9 mouse cellular contexts compared by ENCODE assay signal in genomic region chr11:36526381-36526780, GRCm38 (mm10).
A peak's percentile ranks its signal among the peaks of the same experiment; 100 is the strongest.
DNase-seq lines count a peak whose midpoint lies in the region; ATAC-seq and TF ChIP-seq lines count a peak whose summit lies in the region.
"Had no signal": no experiment of that assay in that cellular context is flagged by ENCODE, and none has a peak within 500 bp of the region (broad histone marks: within the 10 kb centered on the region; RNA-seq: fewer than 3 reads in every experiment).

No protein-coding gene starts in this region.

- TF ChIP-seq POLR2A in cerebellum, adult 2 months (IDR thresholded peaks at IDR 0.05; ENCODE audit: borderline replicate concordance, insufficient read depth, low read length), result no peak

- no peak overlapping the region for H3K4me3 ChIP-seq in midbrain, embryonic 10.5 days
- no peak overlapping the region for H3K4me3 ChIP-seq in midbrain, embryonic 15.5 days
- H3K4me3 ChIP-seq in cerebellum, adult 2 months (replicated peaks; ENCODE audit: insufficient read depth, low read depth, low read length), result no peak overlapping the region
- no peak overlapping the region for H3K4me3 ChIP-seq in neural tube, embryonic 12.5 days
- H3K4me3 ChIP-seq: embryonic facial prominence, embryonic 13.5 days had no signal

- peak; percentile 82 for TF ChIP-seq CTCF in cerebellum, adult 2 months (IDR thresholded peaks at IDR 0.05; ENCODE audit: borderline replicate concordance, insufficient read depth, low read depth, low read length)

- H3K9ac ChIP-seq in midbrain, embryonic 15.5 days, result no peak overlapping the region
- H3K9ac ChIP-seq in neural tube, embryonic 12.5 days, result no peak overlapping the region
- H3K9ac ChIP-seq: embryonic facial prominence, embryonic 13.5 days had no signal

- peaks cover 5% of the 10 kb centered on the region; the same call in 1 of the 2 replicates for H3K4me1 ChIP-seq in midbrain, embryonic 10.5 days
- peaks cover 11% of the 10 kb centered on the region for H3K4me1 ChIP-seq in midbrain, embryonic 15.5 days
- H3K4me1 ChIP-seq in cerebellum, adult 2 months (ENCODE audit: control insufficient read depth, insufficient read depth, low read length), result no peaks in the 10 kb centered on the region
- H3K4me1 ChIP-seq in neural tube, embryonic 12.5 days, result no peaks in the 10 kb centered on the region
- H3K4me1 ChIP-seq: embryonic facial prominence, embryonic 13.5 days had no signal

- intact Hi-C loops in left cerebral cortex, postnatal 25 days (cut with DNase I), result loop anchor here (1.0 to 2.0 kb wide), 2 partner anchors 306 to 481 kb away; no protein-coding TSS in a partner anchor

- H3K27ac ChIP-seq in midbrain, embryonic 10.5 days (replicated peaks), result no peak overlapping the region
- no peak overlapping the region for H3K27ac ChIP-seq in midbrain, embryonic 15.5 days
- H3K27ac ChIP-seq in cerebellum, adult 2 months (ENCODE audit: insufficient read depth, low read length), result no peak overlapping the region
- H3K27ac ChIP-seq in neural tube, embryonic 12.5 days, result no peak overlapping the region
- H3K27ac ChIP-seq: embryonic facial prominence, embryonic 13.5 days had no signal

- no peak for ATAC-seq in midbrain, embryonic 15.5 days (replicated peaks)
- peak; percentile 92 for ATAC-seq in frontal cortex, adult (ENCODE audit: low TSS enrichment)
- 0 out of 2 replicates have a peak, but pooled peaks have one; percentile 37 for ATAC-seq in neural tube, embryonic 12.5 days (ENCODE audit: low FRiP score, low read depth)

- H3K27me3 ChIP-seq in midbrain, embryonic 10.5 days (ENCODE audit: low read depth, poor library complexity, severe bottlenecking), result no peaks in the 10 kb centered on the region
- H3K27me3 ChIP-seq in midbrain, embryonic 15.5 days (replicated peaks), result no peaks in the 10 kb centered on the region
- H3K27me3 ChIP-seq in cerebellum, adult 2 months (ENCODE audit: control insufficient read depth, insufficient read depth, low read length), result no peaks in the 10 kb centered on the region
- no peaks in the 10 kb centered on the region for H3K27me3 ChIP-seq in neural tube, embryonic 12.5 days (replicated peaks)
- H3K27me3 ChIP-seq: embryonic facial prominence, embryonic 13.5 days had no signal

- H3K9me3 ChIP-seq in midbrain, embryonic 10.5 days (replicated peaks), result no peaks in the 10 kb centered on the region
- no peaks in the 10 kb centered on the region for H3K9me3 ChIP-seq in midbrain, embryonic 15.5 days
- no peaks in the 10 kb centered on the region; the same call in 1 of the 2 replicates for H3K9me3 ChIP-seq in neural tube, embryonic 12.5 days
- H3K9me3 ChIP-seq: embryonic facial prominence, embryonic 13.5 days had no signal

- H3K36me3 ChIP-seq in midbrain, embryonic 10.5 days, result no peaks in the 10 kb centered on the region
- no peaks in the 10 kb centered on the region for H3K36me3 ChIP-seq in midbrain, embryonic 15.5 days (replicated peaks)
- H3K36me3 ChIP-seq in neural tube, embryonic 12.5 days, result no peaks in the 10 kb centered on the region
- H3K36me3 ChIP-seq: embryonic facial prominence, embryonic 13.5 days had no signal

- 15% methylated on average over 8 of the region's 8 CpGs for WGBS in midbrain, embryonic 10.5 days
- WGBS in midbrain, embryonic 15.5 days, result 18% methylated on average over 8 of the region's 8 CpGs
- 11% methylated on average over 8 of the region's 8 CpGs for WGBS in cerebellum, adult 2 months
- 12% methylated on average over 8 of the region's 8 CpGs for WGBS in neural tube, embryonic 12.5 days

- no peak overlapping the region for H3K4me2 ChIP-seq in midbrain, embryonic 15.5 days
- no peak overlapping the region for H3K4me2 ChIP-seq in neural tube, embryonic 12.5 days (replicated peaks)
- H3K4me2 ChIP-seq: embryonic facial prominence, embryonic 13.5 days had no signal

- peak; percentile 86 for DNase-seq in midbrain, embryonic 10.5 days (ENCODE audit: low spot score)
- DNase-seq in cerebellum, adult 2 months, result peak; percentile 73 to 83
- DNase-seq in hindlimb bud, embryonic 11.5 days (ENCODE audit: extremely low spot score, low read depth, low spot score), result peak; percentile 28
- peak; percentile 85 to 89 for DNase-seq in left cerebral cortex, postnatal 25 days (ENCODE audit: low spot score in 2 of 2)
- DNase-seq in thymus, postnatal 25 days, result peak; percentile 11

Comparison
In these comparisons a context has a peak if more than half of its experiments do, and no peak if none do; other contexts are left out.
1. DNase-seq: peak in every context shown above with its lines; median percentile 87 in left cerebral cortex, postnatal 25 days; 86 in midbrain, embryonic 10.5 days; 78 in cerebellum, adult 2 months; 28 in hindlimb bud, embryonic 11.5 days; 11 in thymus, postnatal 25 days.